Mouse (Mus musculus): ENCODE measurements around the gene Cacna1c.
A peak's percentile ranks its signal among the peaks of the same experiment; 100 is the strongest.

The Cacna1c gene

DNA sequence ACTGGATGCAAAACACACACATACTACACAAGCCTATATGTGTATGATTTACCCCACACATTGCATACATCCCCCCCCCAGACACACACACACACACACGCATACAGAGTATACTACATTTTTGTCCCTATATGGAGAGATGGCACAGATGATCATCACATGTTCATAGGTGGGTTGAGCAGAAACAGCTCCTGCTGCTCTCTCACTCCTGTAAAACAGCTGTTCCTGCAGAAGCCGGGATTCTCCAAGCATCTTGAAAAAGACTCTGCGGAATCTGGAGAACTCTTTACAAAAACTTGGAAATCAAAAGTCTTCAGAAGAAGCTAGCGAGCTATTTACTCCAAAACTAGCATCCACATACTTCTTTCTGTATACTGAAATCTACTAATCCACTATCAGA, 63.4 kb downstream of the Cacna1c start:
- DNase-seq: no peak

- DNase-seq: no peak
Measured at GRCm38 (mm10) chr6:119132111-119132735, 64.0 kb downstream of the Cacna1c start.

DNA sequence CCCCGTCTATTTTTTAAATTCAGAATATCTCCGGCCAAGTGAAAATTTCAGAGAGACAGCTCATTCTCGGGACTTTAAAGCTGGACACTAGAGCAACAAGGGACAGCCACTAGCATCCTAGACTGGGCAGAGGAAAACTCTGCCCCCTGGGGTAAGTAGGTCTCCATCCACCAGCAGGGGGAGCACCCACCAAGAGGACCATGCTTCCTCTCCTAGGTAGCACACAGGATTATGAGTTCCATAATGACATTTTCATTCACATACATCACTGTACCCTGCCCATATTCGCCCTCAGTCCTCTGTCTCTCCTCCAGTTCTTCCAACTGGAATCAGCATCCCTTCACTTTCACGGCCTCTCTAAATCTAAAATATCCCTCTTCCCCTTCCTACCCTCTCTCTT, 66.6 kb downstream of the Cacna1c start:
- DNase-seq: no peak

- DNase-seq: no peak
Measured at GRCm38 (mm10) chr6:119128521-119128920, 67.7 kb downstream of the Cacna1c start.

DNA sequence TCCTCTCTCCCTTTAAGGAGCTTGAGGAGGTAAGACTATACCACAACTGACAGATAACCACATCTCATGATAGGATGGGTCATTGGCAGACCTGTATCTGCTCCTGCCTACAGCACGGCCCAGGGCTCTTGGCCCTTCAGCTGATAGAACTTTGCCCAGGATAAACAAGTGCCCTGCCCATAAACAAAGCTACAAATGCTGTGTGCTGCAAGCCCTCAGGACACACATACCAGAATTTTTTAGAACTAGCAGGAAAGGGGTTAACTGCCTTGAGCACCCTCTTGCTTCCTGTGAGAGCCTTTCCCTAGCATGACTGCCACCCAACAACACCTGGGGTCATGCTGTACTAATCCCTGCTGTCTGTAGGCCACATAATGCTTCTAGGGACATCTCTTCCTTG, 68.1 kb downstream of the Cacna1c start:
- no peak for DNase-seq

GRCm38 (mm10) chr6:119126991-119127390, 69.2 kb downstream of the Cacna1c start:
- DNase-seq: no peak

DNA sequence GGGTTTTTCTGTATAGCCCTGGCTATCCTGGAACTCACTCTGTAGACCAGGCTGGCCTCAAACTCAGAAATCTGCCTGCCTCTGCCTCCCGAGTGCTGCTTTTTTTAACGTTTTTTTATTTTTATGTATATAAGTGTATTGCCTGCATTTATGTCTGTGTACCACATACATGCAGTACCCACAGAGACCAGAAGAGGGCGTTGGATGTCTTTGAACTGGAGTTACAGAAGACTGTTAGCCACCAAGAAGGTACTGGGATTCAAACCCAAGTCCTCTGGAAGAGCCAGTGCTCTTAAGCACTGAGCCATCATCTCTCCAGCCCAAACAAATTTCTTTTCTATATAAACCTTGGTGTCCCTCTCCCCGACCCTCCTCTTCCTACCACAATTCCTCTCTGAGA, 77.8 kb downstream of the Cacna1c start:
- DNase-seq: no peak

- DNase-seq: no peak
Measured at GRCm38 (mm10) chr6:119116290-119116689, 79.9 kb downstream of the Cacna1c start.

- no peak for DNase-seq
Measured at GRCm38 (mm10) chr6:119113362-119113761, 82.9 kb downstream of the Cacna1c start.

- DNase-seq: no peak
Measured at GRCm38 (mm10) chr6:119110369-119110768, 85.8 kb downstream of the Cacna1c start.

DNA sequence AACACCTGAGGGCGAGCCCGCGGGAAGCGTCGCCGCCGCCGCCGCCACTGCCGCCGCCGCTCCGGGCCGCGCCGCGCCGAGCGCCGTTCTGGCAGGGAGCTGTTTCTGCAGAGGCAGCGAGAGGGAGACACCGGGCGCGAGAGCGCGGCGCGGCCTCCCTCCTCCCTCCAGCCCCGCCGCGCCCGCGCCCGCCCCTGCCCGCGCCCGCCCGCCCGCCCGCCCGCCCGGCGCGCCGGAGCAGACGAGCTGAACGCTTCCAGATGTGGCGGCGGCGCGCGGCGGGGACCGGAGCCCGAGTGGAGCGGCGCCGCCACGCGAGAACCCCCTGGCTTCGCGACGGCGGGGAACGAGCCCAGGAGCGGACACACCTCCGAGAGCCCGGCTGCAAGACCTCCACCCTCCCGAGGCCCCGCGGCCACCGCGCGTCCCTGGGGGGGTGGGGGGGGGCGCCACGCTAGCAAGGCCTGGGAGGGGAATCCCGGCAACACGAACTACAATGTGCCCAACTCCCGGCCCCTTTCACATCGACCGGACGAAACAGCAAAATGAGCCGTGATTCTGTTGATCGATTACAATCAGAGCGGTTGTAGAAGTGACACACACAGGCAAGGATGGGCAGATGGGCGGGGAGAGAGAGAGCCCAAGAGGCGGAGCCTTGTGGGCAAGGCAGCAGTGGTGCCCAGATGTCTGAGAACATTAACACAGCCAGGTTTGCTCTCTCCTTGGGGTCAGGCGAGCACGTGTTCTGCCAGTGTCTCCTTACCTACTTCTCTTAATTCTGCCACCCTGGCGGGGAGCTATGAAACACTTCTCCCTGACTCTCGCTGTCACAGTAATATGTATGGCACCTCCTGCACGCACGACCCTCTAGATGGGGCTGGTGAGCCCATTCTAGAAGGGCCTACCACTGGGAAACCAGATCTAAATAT, 87.5 kb downstream of the Cacna1c start:
- peak; percentile 69 for DNase-seq

- no peak for DNase-seq
Measured at GRCm38 (mm10) chr6:119107856-119108465, 88.3 kb downstream of the Cacna1c start.

- DNase-seq: no peak
Measured at GRCm38 (mm10) chr6:119107140-119107855, 88.9 kb downstream of the Cacna1c start.

- DNase-seq: no peak
Measured at GRCm38 (mm10) chr6:119106726-119107125, 89.5 kb downstream of the Cacna1c start.

GRCm38 (mm10) chr6:119105651-119106595, 90.3 kb downstream of the Cacna1c start:
- no peak for DNase-seq

DNA sequence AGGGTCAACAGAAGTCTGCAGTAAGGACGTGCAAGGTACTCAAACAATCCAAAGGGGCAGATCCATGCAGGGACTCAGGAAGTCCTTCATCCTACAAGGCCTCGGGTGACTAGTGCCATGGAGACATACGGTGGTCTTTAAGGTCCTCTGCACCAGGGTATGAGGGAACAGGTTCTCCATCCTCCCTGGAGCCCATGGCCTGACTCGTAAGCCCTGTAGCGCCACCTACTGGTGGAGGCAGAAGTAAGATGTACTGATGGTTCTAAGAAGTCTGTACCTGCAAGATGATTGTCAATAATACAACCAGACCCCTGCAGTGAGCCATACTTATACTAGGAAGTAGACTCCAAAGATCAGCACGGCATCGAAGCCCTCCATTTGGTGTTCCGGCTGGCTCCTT, 92.0 kb downstream of the Cacna1c start:
- DNase-seq: peak; percentile 83

DNA sequence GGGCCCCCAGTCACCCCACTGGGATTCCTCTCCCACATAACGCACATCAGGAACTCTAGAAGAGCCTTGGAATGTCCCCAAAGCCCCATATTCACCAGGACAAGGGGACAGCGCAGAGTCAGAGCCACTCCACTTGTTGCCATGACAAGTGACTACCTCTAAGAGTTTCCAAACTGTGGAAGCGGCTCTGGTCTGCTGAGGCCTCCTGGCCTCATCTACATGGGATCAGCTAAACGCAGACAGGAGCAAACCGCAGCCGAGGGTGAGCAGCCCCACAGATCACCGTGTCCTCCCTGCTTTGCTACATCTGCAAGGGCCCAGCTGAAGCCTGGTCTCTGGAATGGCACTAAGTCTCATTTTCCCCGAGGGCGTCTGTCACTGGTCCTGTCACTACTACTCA, 93.3 kb downstream of the Cacna1c start:
- no peak for DNase-seq

DNA sequence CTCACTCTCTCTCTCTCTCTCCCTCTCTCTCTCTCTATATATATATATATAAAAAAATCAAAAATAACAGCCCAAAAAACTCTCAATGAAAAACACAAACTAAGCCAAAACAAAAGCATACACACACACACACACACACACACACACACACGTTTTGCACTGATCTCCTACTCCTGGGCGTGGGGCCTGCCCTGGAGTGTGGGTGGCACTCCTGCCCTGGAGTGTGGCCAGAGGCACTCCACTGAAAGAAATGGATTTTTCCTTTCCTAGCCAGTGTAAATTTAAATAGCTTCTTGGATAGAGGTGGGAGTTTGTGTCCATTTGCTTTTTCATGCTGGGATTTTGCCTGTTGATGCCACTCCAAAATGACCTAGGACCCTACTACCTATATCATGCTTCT, 96.9 kb downstream of the Cacna1c start:
- DNase-seq: no peak

- DNase-seq: no peak
Measured at GRCm38 (mm10) chr6:119096481-119096880, 99.7 kb downstream of the Cacna1c start.

- no peak for DNase-seq
Measured at GRCm38 (mm10) chr6:119095081-119095480, 101.1 kb downstream of the Cacna1c start.

DNA sequence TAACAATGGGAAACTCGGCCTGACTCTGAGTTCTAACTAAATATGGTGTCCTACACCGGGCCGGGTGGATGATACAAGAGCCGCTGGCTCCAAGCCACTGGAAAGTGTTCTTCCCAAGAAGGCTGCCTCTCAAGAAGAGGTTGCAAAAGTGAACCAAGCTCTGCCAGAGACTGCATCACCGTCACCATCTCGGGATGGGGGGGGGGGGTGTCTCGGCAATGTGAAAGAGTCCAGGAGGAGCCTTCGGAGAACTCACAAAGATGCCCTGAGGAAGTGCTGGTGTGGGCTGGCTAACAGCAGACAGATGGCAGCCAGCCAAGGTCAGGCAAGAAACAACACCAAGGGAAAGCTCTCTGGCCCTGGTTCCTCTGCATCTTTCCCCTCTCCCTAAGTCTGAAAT, 107.0 kb downstream of the Cacna1c start:
- no peak for DNase-seq

GRCm38 (mm10) chr6:119088381-119088780, 107.8 kb downstream of the Cacna1c start:
- no peak for DNase-seq
